Mouse (Mus musculus) megakaryocyte, embryonic 14.5 days (primary cell): ENCODE data around the gene Vwa3a.

Experiments used
- FLI1 ChIP-seq: IDR thresholded peaks from 2 replicates; pipeline ENCODE4 v1.6.1; 2012; ENCODE audit warnings: low read length, inconsistent platforms, mixed read lengths
- GATA1 ChIP-seq: IDR thresholded peaks from 3 replicates; pipeline ENCODE4 v1.6.1; 2012; ENCODE audit warnings: mixed read lengths, low read length, inconsistent platforms, borderline replicate concordance

- TF ChIP-seq GATA1 (no peak), FLI1 (no peak)
These were observed 43.9 kb upstream of the Vwa3a start for GRCm38 (mm10) chr7:120695196-120695595.
